Mouse (Mus musculus): Measurements from ENCODE around the gene Nr5a2. TPM values are rescaled to one million over a fixed set of nuclear protein-coding genes. Genes with fewer than 3 reads are reported as not detected.
"Not testable (repeated sequence)": the region's sequence is repeated elsewhere in the genome, so short reads cannot be mapped to it uniquely, and the experiment has no call there.

Nr5a2 gene
- total and polyA plus RNA-seq, 2 experiments from 2014 or later: 0.45 to 1.6 TPM

DNA sequence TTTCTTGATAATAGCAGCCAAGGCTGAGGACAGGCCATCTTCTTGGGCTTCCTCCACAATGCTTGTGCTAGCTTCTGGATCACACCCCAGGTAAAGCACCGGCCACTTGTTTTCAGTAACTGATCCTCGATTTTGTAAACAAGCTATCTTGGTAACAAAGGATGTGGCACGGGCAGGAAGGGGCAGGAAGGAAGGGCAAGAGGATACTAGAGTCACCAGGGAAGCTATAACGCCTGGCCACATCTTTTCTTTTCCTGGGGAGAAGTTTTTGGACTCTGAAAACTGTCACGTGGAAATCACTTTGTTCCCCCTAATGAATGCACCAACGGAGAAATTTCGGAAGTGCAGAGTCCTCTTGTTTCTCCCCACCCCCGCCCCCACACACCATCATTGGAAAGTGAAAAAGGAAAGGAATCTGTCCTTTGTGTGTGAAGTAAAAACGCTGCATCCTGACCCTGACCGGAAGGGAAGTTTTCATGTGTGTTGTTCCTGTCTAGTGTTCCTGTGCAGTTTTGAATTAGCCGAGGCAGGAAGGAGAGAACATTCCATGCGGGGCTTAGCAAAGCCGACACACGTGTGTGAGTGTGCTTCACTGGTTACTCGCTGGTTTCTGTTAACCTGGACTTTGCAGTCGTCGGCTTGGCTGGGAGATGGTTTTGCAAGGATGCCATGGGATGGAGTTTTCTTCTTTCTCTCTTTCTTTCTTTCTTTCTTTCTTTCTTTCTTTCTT, 163.7 kb downstream of the Nr5a2 start:
- Histone ChIP-seq H3K27me3 (ENCODE audit: control insufficient read depth, insufficient read depth, low read length) (no peaks in the 10 kb centered on the region), H3K27ac (ENCODE audit: low read depth) (peak overlapping the region; percentile 48), H3K4me1 (ENCODE audit: control insufficient read depth, insufficient read depth) (no peaks in the 10 kb centered on the region), H3K4me2 (ENCODE audit: low read depth, low read length) (peak overlapping the region; percentile 40; the same call in 1 of the 2 replicates), H3K9ac (replicated peaks; ENCODE audit: low read depth, low read length) (no peak overlapping the region), H3K4me3 (ENCODE audit: low read depth, low read length) (no peak overlapping the region), H3K9me3 (replicated peaks; ENCODE audit: control insufficient read depth, low read length) (no peaks in the 10 kb centered on the region), H3K36me3 (replicated peaks; ENCODE audit: control insufficient read depth, insufficient read depth, low read length) (no peaks in the 10 kb centered on the region)
- 30% methylated on average over 17 of the region's 17 CpGs for WGBS
- DNase-seq (ENCODE audit: low spot score): peak; percentile 14
- TF ChIP-seq EP300 (IDR thresholded peaks at IDR 0.05; ENCODE audit: low read depth): no peak
- TF ChIP-seq CTCF (IDR thresholded peaks at IDR 0.05; ENCODE audit: low read depth): no peak
- no peak for ATAC-seq (ENCODE audit: insufficient read depth, low read depth)

- not testable (repeated sequence) for H3K27me3 ChIP-seq (ENCODE audit: control insufficient read depth, insufficient read depth, low read length); H3K4me3 ChIP-seq (ENCODE audit: low read depth, low read length); H3K9ac ChIP-seq (replicated peaks; ENCODE audit: low read depth, low read length); H3K27ac ChIP-seq (ENCODE audit: low read depth); H3K9me3 ChIP-seq (replicated peaks; ENCODE audit: control insufficient read depth, low read length); H3K36me3 ChIP-seq (replicated peaks; ENCODE audit: control insufficient read depth, insufficient read depth, low read length); H3K4me2 ChIP-seq (ENCODE audit: low read depth, low read length); ATAC-seq (ENCODE audit: insufficient read depth, low read depth); DNase-seq (ENCODE audit: low spot score); H3K4me1 ChIP-seq (ENCODE audit: control insufficient read depth, insufficient read depth)
- WGBS: 89% methylated on average over 12 of the region's 12 CpGs
Measured at GRCm38 (mm10) chr1:136792957-136793883, 167.0 kb downstream of the Nr5a2 start.

Measured in heart, postnatal 0 days (tissue).